Mouse (Mus musculus): Measurements from ENCODE around the gene 4930474N05Rik.

DNA sequence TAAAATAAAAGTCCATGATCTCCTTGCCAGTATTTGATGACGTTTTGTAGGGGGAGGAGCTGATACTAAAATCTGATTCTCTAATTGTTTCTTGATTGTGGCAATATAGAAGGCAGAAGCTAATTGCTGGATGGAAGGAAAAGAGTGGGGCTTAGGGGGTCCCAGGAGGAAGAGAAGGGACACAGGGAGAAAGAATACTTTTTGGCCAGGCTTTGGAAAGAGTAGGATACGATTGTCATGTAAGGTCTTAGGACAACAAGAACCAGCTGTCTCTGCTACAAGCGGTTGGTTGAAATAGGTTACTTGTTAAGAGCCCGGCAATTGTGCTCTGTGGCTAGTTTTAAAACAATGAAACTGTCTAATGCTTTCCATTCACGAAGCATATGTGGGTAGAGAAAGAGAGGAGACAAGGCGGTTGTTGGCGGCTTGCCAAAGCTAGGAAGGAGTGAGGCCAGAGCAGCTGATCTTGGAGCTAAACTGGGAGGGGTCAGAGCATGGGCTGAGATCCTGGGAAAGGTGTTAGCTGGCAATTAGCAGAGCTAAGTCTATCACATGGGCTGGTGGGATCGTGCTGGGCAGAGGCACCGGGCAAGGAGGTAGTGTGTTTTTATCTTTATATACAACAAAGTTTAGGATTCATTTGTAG lies 45.8 kb upstream of the 4930474N05Rik start:
- no peak for TF ChIP-seq CTCF (IDR thresholded peaks at IDR 0.05; ENCODE audit: low read depth)
- no peak for TF ChIP-seq EP300 (IDR thresholded peaks at IDR 0.05; ENCODE audit: low read depth)
